Mouse (Mus musculus): ENCODE data around the gene Cox8a. TPM values are rescaled to one million over a fixed set of nuclear protein-coding genes. Genes with fewer than 3 reads are reported as not detected.
A peak's percentile ranks its signal among the peaks of the same experiment; 100 is the strongest.

The Cox8a gene
- polyA plus RNA-seq, 1 experiment from 2014 or later = 921 TPM

DNA sequence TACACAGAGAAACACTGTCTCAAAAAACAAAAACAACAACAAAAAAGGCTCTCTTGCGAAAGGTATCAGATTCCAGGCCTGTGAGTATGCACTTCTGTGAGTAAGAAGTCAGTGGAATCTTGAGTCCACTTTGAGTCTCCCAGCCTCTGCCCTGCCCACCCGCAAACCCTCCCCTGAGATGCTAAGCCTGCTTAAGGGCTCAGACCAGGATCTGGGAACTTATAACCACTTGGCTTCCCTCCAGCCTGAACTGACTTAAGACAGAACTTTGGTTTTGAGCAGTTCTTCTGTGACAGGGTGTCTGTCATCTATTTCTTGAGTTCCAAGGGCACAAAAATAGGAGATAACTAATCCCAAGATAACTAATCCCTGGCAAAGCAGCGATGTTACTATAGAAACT lies 4.4 kb downstream of the Cox8a start:
- no peak overlapping the region for H3K9ac ChIP-seq (replicated peaks; ENCODE audit: low read length)
- H3K27ac ChIP-seq (replicated peaks; ENCODE audit: low read depth, low read length) = no peak overlapping the region
- 91% methylated on average over 3 of the region's 3 CpGs for WGBS
- peaks cover 8% of the 10 kb centered on the region for H3K4me1 ChIP-seq (ENCODE audit: control insufficient read depth, insufficient read depth, low read length)
- ATAC-seq (ENCODE audit: low FRiP score, low TSS enrichment) (no peak), DNase-seq (no peak)
- peaks cover 26% of the 10 kb centered on the region for H3K36me3 ChIP-seq (ENCODE audit: control insufficient read depth, insufficient read depth, low read length)
- no peaks in the 10 kb centered on the region for H3K9me3 ChIP-seq (ENCODE audit: control insufficient read depth, low read length)
- no peaks in the 10 kb centered on the region for H3K27me3 ChIP-seq (ENCODE audit: control insufficient read depth, insufficient read depth, low read length)
- no peak overlapping the region for H3K4me2 ChIP-seq (ENCODE audit: low read length)
- H3K4me3 ChIP-seq (replicated peaks; ENCODE audit: low read depth, low read length) = no peak overlapping the region

DNA sequence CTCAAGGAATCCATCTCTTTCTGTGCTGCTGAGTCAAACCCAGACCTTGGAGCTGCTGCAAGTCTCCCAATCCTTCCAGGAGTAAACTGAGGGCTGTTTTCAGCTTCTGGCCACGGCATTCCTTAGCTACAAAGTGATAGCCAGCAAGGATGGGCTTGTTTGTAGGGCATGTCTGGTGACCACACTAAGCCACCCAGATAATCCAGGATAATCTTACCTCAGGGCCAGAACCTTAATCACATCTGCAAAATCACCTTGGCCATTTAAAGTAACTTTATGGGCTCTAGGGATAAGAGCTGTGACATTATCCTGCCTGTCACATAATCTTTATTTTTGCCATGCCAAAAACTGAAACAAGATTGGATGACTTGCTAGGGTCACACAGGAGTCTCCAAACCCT lies 5.2 kb downstream of the Cox8a start:
- no peak overlapping the region for H3K27ac ChIP-seq (replicated peaks; ENCODE audit: low read depth, low read length)
- peaks cover 8% of the 10 kb centered on the region for H3K4me1 ChIP-seq (ENCODE audit: control insufficient read depth, insufficient read depth, low read length)
- no peak overlapping the region for H3K9ac ChIP-seq (replicated peaks; ENCODE audit: low read length)
- no peak overlapping the region for H3K4me2 ChIP-seq (ENCODE audit: low read length)
- DNase-seq = no peak
- peaks cover 26% of the 10 kb centered on the region for H3K36me3 ChIP-seq (ENCODE audit: control insufficient read depth, insufficient read depth, low read length)
- H3K27me3 ChIP-seq (ENCODE audit: control insufficient read depth, insufficient read depth, low read length) = no peaks in the 10 kb centered on the region
- whole genome bisulfite sequencing = 74% methylated on average over 1 of the region's 1 CpGs
- no peak for ATAC-seq (ENCODE audit: low FRiP score, low TSS enrichment)
- no peak overlapping the region for H3K4me3 ChIP-seq (replicated peaks; ENCODE audit: low read depth, low read length)
- H3K9me3 ChIP-seq (ENCODE audit: control insufficient read depth, low read length) = no peaks in the 10 kb centered on the region

DNA sequence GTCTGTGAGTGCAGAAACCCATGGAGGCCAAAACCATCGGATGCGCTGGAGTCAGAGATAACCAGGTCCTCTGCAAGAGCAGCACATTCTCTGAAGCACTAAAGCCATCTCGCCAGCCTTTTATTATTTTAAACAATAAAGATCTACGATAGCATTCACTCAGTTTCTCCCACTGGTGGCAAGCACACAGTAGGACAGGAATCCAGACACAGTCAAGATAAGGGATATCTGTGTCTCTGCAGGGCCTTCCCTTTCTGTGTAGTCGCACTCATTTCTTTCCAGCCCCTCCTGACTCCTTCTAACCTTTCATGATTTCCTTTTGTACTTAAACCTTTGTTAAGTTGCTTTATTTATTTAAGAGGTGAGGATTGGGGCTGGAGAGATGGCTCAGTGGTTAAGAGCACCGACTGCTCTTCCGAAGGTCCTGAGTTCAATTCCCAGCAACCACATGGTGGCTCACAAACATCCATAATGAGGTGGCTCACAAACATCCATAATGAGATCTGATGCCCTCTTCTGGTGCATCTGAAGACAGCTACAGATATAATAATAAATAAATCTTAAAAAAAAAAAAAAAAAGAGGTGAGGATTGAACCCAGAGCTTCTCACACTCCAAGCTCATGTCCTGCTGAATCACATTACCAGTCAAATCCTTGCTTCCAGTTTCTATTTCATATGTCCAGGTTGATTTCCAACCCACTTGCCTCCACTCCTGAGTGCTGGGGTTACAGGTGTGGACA lies 7.3 kb downstream of the Cox8a start:
- no peak overlapping the region for H3K4me2 ChIP-seq (ENCODE audit: low read length)
- H3K9me3 ChIP-seq (ENCODE audit: control insufficient read depth, low read length) = no peaks in the 10 kb centered on the region
- no peak overlapping the region for H3K9ac ChIP-seq (replicated peaks; ENCODE audit: low read length)
- H3K27me3 ChIP-seq (ENCODE audit: control insufficient read depth, insufficient read depth, low read length) = no peaks in the 10 kb centered on the region
- peaks cover 21% of the 10 kb centered on the region for H3K36me3 ChIP-seq (ENCODE audit: control insufficient read depth, insufficient read depth, low read length)
- peaks cover 3% of the 10 kb centered on the region for H3K4me1 ChIP-seq (ENCODE audit: control insufficient read depth, insufficient read depth, low read length)
- no peak overlapping the region for H3K27ac ChIP-seq (replicated peaks; ENCODE audit: low read depth, low read length)
- 87% methylated on average over 7 of the region's 7 CpGs for WGBS
- ATAC-seq (ENCODE audit: low FRiP score, low TSS enrichment) = no peak
- no peak for DNase-seq
- H3K4me3 ChIP-seq (replicated peaks; ENCODE audit: low read depth, low read length) = no peak overlapping the region

DNA sequence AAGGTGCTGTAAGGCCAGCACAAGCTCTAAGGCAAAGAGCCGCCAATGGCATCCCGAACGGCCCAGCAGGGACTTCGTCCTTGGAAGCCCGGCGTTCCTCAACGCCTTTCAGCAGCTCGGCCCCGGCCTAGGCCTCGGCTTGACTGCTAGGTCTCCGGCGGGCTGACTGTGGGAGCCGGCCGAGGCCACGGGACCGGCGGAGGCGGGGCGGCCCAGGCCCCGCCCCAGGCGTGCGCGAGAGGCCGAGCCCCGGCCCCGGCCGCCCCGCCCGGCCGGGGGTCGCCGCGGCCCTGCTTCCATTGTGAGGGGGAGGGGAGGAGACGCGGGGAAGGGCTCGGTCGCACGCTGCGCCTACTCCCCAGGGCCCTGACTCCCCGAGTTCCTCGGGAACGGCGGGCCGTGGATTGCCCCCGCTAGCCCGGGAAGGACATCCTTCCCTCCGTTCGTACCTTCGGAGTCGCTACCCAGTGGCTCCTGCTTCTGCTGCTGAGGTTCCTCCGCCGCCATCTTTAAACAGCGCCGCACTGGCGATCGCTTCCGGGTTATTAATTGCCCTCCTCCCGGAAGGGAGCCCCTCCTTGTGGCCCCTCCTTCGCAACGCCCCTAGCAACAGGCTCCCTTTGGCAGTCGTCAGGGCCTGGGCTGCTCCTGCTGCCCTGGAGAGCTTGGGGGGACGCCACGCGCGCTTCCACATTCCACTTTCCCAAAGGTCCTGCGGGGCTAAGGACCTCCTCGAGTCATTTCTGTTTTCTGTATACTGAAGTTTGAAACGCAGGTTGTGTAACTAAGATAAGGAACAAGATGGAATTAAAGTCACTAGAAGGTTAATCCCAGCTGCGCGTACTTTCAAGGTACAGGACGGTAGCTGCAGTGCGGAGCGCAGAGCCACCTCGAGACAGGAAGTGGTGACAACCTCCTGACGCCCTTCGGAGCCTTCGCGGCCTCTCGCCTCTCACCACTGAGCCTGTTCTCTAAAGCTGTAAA lies 11.4 kb downstream of the Cox8a start, which contains the start of gene Otub1:
Gene Otub1 (minus strand): TSS at position 564 of the 984 bp plus-strand sequence.
- H3K27me3 ChIP-seq (ENCODE audit: control insufficient read depth, insufficient read depth, low read length) = no peaks in the 10 kb centered on the region
- peaks cover 29% of the 10 kb centered on the region for H3K36me3 ChIP-seq (ENCODE audit: control insufficient read depth, insufficient read depth, low read length)
- no peaks in the 10 kb centered on the region for H3K9me3 ChIP-seq (ENCODE audit: control insufficient read depth, low read length)
- H3K4me3 ChIP-seq (replicated peaks; ENCODE audit: low read depth, low read length) = peak within 1 kb of the TSS; percentile 80
- peak within 1 kb of the TSS; percentile 74 for H3K9ac ChIP-seq (replicated peaks; ENCODE audit: low read length)
- H3K4me2 ChIP-seq (ENCODE audit: low read length) = peak within 1 kb of the TSS; percentile 81
- DNase-seq (peak; percentile 97), ATAC-seq (ENCODE audit: low FRiP score, low TSS enrichment) (peak; percentile 95)
- peak within 1 kb of the TSS; percentile 92 for H3K27ac ChIP-seq (replicated peaks; ENCODE audit: low read depth, low read length)
- WGBS = under 1% methylated on average over 78 of the region's 79 CpGs
- peaks cover 12% of the 10 kb centered on the region for H3K4me1 ChIP-seq (ENCODE audit: control insufficient read depth, insufficient read depth, low read length)

DNA sequence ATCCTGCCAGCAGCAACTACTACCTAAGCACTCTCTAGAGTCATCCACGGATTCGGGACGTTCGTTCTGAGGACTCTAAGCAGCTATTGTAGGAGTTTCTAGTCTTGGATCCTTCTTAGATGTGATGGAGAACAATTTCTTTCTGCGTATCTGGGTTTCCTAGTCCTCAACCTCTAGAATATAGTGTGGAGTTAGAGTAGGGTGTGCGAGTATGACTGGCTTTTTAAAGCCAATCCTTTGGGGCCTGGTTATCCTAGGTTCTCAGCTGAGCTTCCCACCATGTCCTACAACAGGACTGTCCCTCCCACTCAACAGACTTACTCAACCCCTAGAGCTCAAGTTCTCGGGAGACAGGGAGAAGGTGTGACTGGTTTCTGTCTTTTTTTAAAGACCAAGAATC lies 12.1 kb downstream of the Cox8a start:
- Histone ChIP-seq H3K27me3 (ENCODE audit: control insufficient read depth, insufficient read depth, low read length) (no peaks in the 10 kb centered on the region), H3K9ac (replicated peaks; ENCODE audit: low read length) (peak overlapping the region; percentile 74), H3K4me1 (ENCODE audit: control insufficient read depth, insufficient read depth, low read length) (peaks cover 12% of the 10 kb centered on the region), H3K27ac (replicated peaks; ENCODE audit: low read depth, low read length) (peak overlapping the region; percentile 92), H3K4me3 (replicated peaks; ENCODE audit: low read depth, low read length) (peak overlapping the region; percentile 80), H3K9me3 (ENCODE audit: control insufficient read depth, low read length) (no peaks in the 10 kb centered on the region), H3K4me2 (ENCODE audit: low read length) (peak overlapping the region; percentile 81), H3K36me3 (ENCODE audit: control insufficient read depth, insufficient read depth, low read length) (peaks cover 36% of the 10 kb centered on the region)
- DNase-seq (no peak), ATAC-seq (ENCODE audit: low FRiP score, low TSS enrichment) (no peak)
- 32% methylated on average over 7 of the region's 7 CpGs for WGBS

DNA sequence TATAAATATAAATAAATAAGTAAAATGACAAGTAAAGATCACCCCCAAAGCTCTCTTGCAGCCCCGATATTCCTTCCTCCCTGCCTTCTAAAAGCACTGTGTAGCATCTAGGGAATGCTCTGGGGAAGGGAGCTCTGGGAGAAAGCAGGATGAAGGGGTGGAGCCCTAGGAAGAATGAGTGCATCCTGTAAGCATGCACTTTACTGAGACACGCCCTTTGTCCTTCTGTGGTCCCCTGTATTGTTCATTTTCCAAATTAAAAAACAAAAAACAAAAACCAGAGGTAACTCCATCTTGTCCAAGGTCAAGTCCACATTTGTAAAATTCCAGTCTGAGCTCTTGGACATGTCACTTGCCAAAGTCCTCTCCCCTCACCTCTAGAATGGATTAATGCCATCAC lies 12.5 kb downstream of the Cox8a start:
- Histone ChIP-seq H3K4me2 (ENCODE audit: low read length) (peak overlapping the region; percentile 81), H3K4me3 (replicated peaks; ENCODE audit: low read depth, low read length) (peak overlapping the region; percentile 80), H3K27ac (replicated peaks; ENCODE audit: low read depth, low read length) (peak overlapping the region; percentile 92; the same call in 1 of the 2 replicates), H3K27me3 (ENCODE audit: control insufficient read depth, insufficient read depth, low read length) (no peaks in the 10 kb centered on the region), H3K9ac (replicated peaks; ENCODE audit: low read length) (peak overlapping the region; percentile 74), H3K4me1 (ENCODE audit: control insufficient read depth, insufficient read depth, low read length) (peaks cover 12% of the 10 kb centered on the region), H3K36me3 (ENCODE audit: control insufficient read depth, insufficient read depth, low read length) (peaks cover 40% of the 10 kb centered on the region), H3K9me3 (ENCODE audit: control insufficient read depth, low read length) (no peaks in the 10 kb centered on the region)
- ATAC-seq (ENCODE audit: low FRiP score, low TSS enrichment) = no peak
- DNase-seq = no peak
- 79% methylated on average over 2 of the region's 2 CpGs for WGBS

DNA sequence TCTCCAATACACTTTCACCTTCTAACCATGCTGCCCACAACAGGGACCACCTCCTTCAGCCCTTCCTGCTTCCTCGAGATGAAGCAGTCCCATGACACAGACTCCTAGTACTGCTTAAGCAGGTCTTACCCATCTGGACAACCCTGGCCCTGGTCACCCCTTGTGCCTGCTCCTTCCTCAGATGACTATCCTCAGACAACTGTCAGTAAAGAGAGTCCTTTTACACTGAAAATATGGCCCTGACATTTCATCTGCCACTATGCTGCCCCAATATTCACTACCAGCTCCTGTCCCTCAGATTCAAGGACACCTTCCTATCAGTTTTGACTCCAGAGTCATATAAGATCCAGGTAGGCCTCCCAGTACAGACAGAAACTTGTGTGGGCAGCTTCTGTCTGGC lies 17.0 kb downstream of the Cox8a start:
- ATAC-seq (ENCODE audit: low FRiP score, low TSS enrichment) (no peak), DNase-seq (no peak)
- peaks cover 16% of the 10 kb centered on the region for H3K4me1 ChIP-seq (ENCODE audit: control insufficient read depth, insufficient read depth, low read length)
- no peak overlapping the region for H3K4me2 ChIP-seq (ENCODE audit: low read length)
- H3K27ac ChIP-seq (replicated peaks; ENCODE audit: low read depth, low read length) = no peak overlapping the region
- no peaks in the 10 kb centered on the region for H3K27me3 ChIP-seq (ENCODE audit: control insufficient read depth, insufficient read depth, low read length)
- no peak overlapping the region for H3K4me3 ChIP-seq (replicated peaks; ENCODE audit: low read depth, low read length)
- peaks cover 70% of the 10 kb centered on the region for H3K36me3 ChIP-seq (ENCODE audit: control insufficient read depth, insufficient read depth, low read length)
- whole genome bisulfite sequencing = 62% methylated on average over 1 of the region's 1 CpGs
- no peaks in the 10 kb centered on the region for H3K9me3 ChIP-seq (ENCODE audit: control insufficient read depth, low read length)
- H3K9ac ChIP-seq (replicated peaks; ENCODE audit: low read length) = no peak overlapping the region

DNA sequence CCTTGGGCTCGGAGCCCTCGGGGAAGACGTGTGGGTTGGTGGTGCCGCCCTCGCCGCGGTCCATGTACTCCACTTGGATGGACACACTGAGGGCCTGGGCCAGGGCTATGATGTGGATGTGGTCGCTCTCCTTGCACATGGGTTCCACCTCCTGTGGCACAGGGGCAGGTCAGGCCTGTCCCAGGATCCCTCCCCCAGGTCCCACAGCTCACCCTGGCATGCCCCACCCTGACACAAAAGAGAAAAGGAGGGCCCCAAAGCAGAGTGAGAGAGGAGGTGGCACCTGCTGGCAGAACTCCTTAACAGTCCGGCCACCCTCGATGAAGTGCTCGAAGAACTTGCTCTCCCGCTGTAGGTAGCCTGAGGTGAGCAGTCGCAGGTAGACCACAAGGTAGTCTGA lies 18.3 kb downstream of the Cox8a start:
- 97% methylated on average over 13 of the region's 13 CpGs for WGBS
- DNase-seq (no peak), ATAC-seq (ENCODE audit: low FRiP score, low TSS enrichment) (no peak)
- Histone ChIP-seq H3K27me3 (ENCODE audit: control insufficient read depth, insufficient read depth, low read length) (no peaks in the 10 kb centered on the region), H3K4me3 (replicated peaks; ENCODE audit: low read depth, low read length) (no peak overlapping the region), H3K9me3 (ENCODE audit: control insufficient read depth, low read length) (no peaks in the 10 kb centered on the region), H3K4me1 (ENCODE audit: control insufficient read depth, insufficient read depth, low read length) (peaks cover 4% of the 10 kb centered on the region; the same call in 1 of the 2 replicates), H3K27ac (replicated peaks; ENCODE audit: low read depth, low read length) (no peak overlapping the region), H3K9ac (replicated peaks; ENCODE audit: low read length) (no peak overlapping the region), H3K4me2 (ENCODE audit: low read length) (no peak overlapping the region), H3K36me3 (ENCODE audit: control insufficient read depth, insufficient read depth, low read length) (peaks cover 68% of the 10 kb centered on the region)
